Mouse (Mus musculus) MEL (cell line): ENCODE data around the gene Thsd4. TPM values are rescaled to one million over a fixed set of nuclear protein-coding genes. Genes with fewer than 3 reads are reported as not detected.

Source experiments
- DNase-seq: peaks from one replicate; pipeline ENCODE4 v3.0.0; 2011; ENCODE audit warnings: low read depth, low spot score
- H3K27ac ChIP-seq: 2 replicates; pipeline ENCODE4 v1.5.1; 2012; ENCODE audit warnings: low read depth, mild to moderate bottlenecking, control low read depth, low read length, moderate library complexity; ENCODE audit not compliant: control insufficient read depth
- H3K27me3 ChIP-seq, 2 experiments: fragments of 150-350 bp in 1 of 2; sonication (generic) in 1 of 2; 2 replicates each; pipeline ENCODE4 v1.6.1; 2012; ENCODE audit warnings: low read length in 2 of 2, mild to moderate bottlenecking in 2 of 2, improper control_type of control experiment in 1 of 2, moderate library complexity in 1 of 2; ENCODE audit not compliant: insufficient read depth in 2 of 2, control insufficient read depth in 1 of 2
- H3K36me3 ChIP-seq, 2 experiments: 2 replicates each; pipeline ENCODE4 v1.6.1; 2012 to 2014; ENCODE audit warnings: low read length in 2 of 2, improper control_type of control experiment in 1 of 2, inconsistent platforms in 1 of 2, mild to moderate bottlenecking in 1 of 2; ENCODE audit not compliant: insufficient read depth in 2 of 2, control insufficient read depth in 1 of 2
- H3K4me1 ChIP-seq, 2 experiments: fragments of 150-350 bp in 1 of 2; sonication (generic) in 1 of 2; 2 replicates each; pipeline ENCODE4 v1.6.1; 2012; ENCODE audit warnings: low read length in 2 of 2, improper control_type of control experiment in 1 of 2, mild to moderate bottlenecking in 1 of 2; ENCODE audit not compliant: insufficient read depth in 2 of 2, control insufficient read depth in 1 of 2
- H3K4me3 ChIP-seq, 2 experiments: fragments of 150-350 bp in 1 of 2; sonication (generic) in 1 of 2; 2 replicates each; pipeline ENCODE4 v1.5.1; 2012; ENCODE audit warnings: low read depth in 2 of 2, low read length in 2 of 2, mild to moderate bottlenecking in 2 of 2, moderate library complexity in 2 of 2, control low read depth in 1 of 2, improper control_type of control experiment in 1 of 2; ENCODE audit not compliant: control insufficient read depth in 1 of 2, insufficient read depth in 1 of 2
- H3K79me2 ChIP-seq: 2 replicates; pipeline ENCODE4 v1.6.1; 2012; ENCODE audit warnings: mild to moderate bottlenecking, low read length, moderate library complexity; ENCODE audit not compliant: control insufficient read depth, poor library complexity, insufficient read depth
- H3K9ac ChIP-seq: 2 replicates; pipeline ENCODE4 v1.6.1; 2012; ENCODE audit warnings: low read depth, mild to moderate bottlenecking, control low read depth, low read length, moderate library complexity; ENCODE audit not compliant: control insufficient read depth, poor library complexity, severe bottlenecking
- H3K9me3 ChIP-seq: fragments of 150-350 bp; sonication (generic); replicated peaks from 2 replicates; pipeline ENCODE4 v1.6.1; 2012; ENCODE audit warnings: mild to moderate bottlenecking, low read length, improper control_type of control experiment, moderate library complexity; ENCODE audit not compliant: insufficient read depth
- KAT2A ChIP-seq: conservative IDR thresholded peaks from 2 replicates; pipeline ENCODE4 v1.6.1; 2012; ENCODE audit warnings: low read depth, low read length, improper control_type of control experiment, inconsistent platforms
- MAFK ChIP-seq: IDR thresholded peaks from 2 replicates; pipeline ENCODE4 v1.6.1; 2011; ENCODE audit warnings: low read depth, mild to moderate bottlenecking, low read length, improper control_type of control experiment, borderline replicate concordance
- MAX ChIP-seq: IDR thresholded peaks from 2 replicates; pipeline ENCODE4 v1.6.1; 2011; ENCODE audit warnings: low read length, improper control_type of control experiment
- MAZ ChIP-seq: IDR thresholded peaks from 2 replicates; pipeline ENCODE4 v1.6.1; 2012; ENCODE audit warnings: low read depth, mild to moderate bottlenecking, inconsistent platforms, low read length, improper control_type of control experiment
- NELFE ChIP-seq: IDR thresholded peaks from 2 replicates; pipeline ENCODE4 v1.6.1; 2011; ENCODE audit warnings: low read depth, low read length, improper control_type of control experiment
- POLR2A ChIP-seq, 2 experiments: IDR thresholded peaks; 2 replicates each; pipeline ENCODE4 v1.6.1; 2011 to 2012; ENCODE audit warnings: low read length in 2 of 2, mild to moderate bottlenecking in 2 of 2, control low read depth in 1 of 2, improper control_type of control experiment in 1 of 2, low read depth in 1 of 2, moderate library complexity in 1 of 2; ENCODE audit not compliant: control insufficient read depth in 1 of 2, insufficient read depth in 1 of 2, poor library complexity in 1 of 2
- POLR2AphosphoS5 ChIP-seq: IDR thresholded peaks from 2 replicates; pipeline ENCODE4 v1.6.1; 2012; ENCODE audit warnings: low read depth, borderline replicate concordance, mild to moderate bottlenecking, inconsistent platforms, low read length, moderate library complexity, mixed read lengths
- SIN3A ChIP-seq: IDR thresholded peaks from 2 replicates; pipeline ENCODE4 v1.6.1; 2012; ENCODE audit warnings: low read length, improper control_type of control experiment, inconsistent platforms
- TBP ChIP-seq: IDR thresholded peaks from 2 replicates; pipeline ENCODE4 v1.8.0; 2011; ENCODE audit warnings: low read depth, low read length, improper control_type of control experiment
- USF2 ChIP-seq, 2 experiments: IDR thresholded peaks; 2 replicates each; pipeline ENCODE4 v1.6.1; 2011 to 2012; ENCODE audit warnings: improper control_type of control experiment in 2 of 2, low read length in 2 of 2, borderline replicate concordance in 1 of 2, inconsistent platforms in 1 of 2, low read depth in 1 of 2, mild to moderate bottlenecking in 1 of 2; ENCODE audit not compliant: insufficient read depth in 1 of 2
- ZKSCAN1 ChIP-seq: IDR thresholded peaks from 2 replicates; pipeline ENCODE4 v1.6.1; 2012; ENCODE audit warnings: low read depth, mild to moderate bottlenecking, inconsistent platforms, low read length, improper control_type of control experiment, moderate library complexity
- ZMIZ1 ChIP-seq: IDR thresholded peaks from 2 replicates; pipeline ENCODE4 v1.6.1; 2012; ENCODE audit warnings: low read depth, mild to moderate bottlenecking, inconsistent platforms, low read length, improper control_type of control experiment, moderate library complexity
- ZNF384 ChIP-seq: IDR thresholded peaks from 2 replicates; pipeline ENCODE4 v1.6.1; 2012; ENCODE audit warnings: low read depth, mild to moderate bottlenecking, inconsistent platforms, low read length, improper control_type of control experiment
- polyA plus RNA-seq, 2 experiments: library from polyadenylated mRNA; stranded (reverse) in 1 of 2; unstranded in 1 of 2; fragments of >175 nt in 1 of 2; fragments of >200 nt in 1 of 2; gene quantifications; 2 replicates each; pipeline versions ENCODE4 v1.2.1 to v1.2.4; 2012; ENCODE audit warnings: low replicate concordance in 2 of 2, low read depth in 1 of 2; ENCODE audit not compliant: insufficient read length in 2 of 2, insufficient read depth in 1 of 2, missing spikeins in 1 of 2
- total RNA-seq: library from RNA; depleted of rRNA; stranded (reverse); fragments of 300-350 nt; gene quantifications from 2 replicates; pipeline ENCODE4 v1.2.3, GENCODE M21; 2012; rRNA removed

Thsd4 gene
- total and polyA plus RNA-seq, 3 experiments = 0.08 TPM; not detected in 1

GRCm38 (mm10) chr9:59930248-59930647, 591.6 kb downstream of the Thsd4 start:
- Histone ChIP-seq H3K4me3 (no peak overlapping the region), H3K9me3 (no peaks in the 10 kb centered on the region), H3K4me1 (no peaks in the 10 kb centered on the region), H3K27ac (no peak overlapping the region), H3K79me2 (no peaks in the 10 kb centered on the region), H3K36me3 (no peaks in the 10 kb centered on the region), H3K27me3 (no peaks in the 10 kb centered on the region), H3K9ac (no peak overlapping the region)
- TF ChIP-seq POLR2A (IDR thresholded peaks at IDR 0.05; ENCODE audit: control insufficient read depth in 1 of 2, insufficient read depth in 1 of 2, low read depth in 1 of 2, low read length in 2 of 2, poor library complexity in 1 of 2) (no peak), MAFK (no peak), POLR2AphosphoS5 (no peak), KAT2A (no peak), SIN3A (no peak), USF2 (IDR thresholded peaks at IDR 0.05; ENCODE audit: borderline replicate concordance in 1 of 2, insufficient read depth in 1 of 2, low read depth in 1 of 2, low read length in 2 of 2) (no peak), ZKSCAN1 (no peak), ZNF384 (no peak), MAZ (no peak), NELFE (no peak), MAX (no peak), TBP (no peak), ZMIZ1 (no peak)
- DNase-seq = peak; percentile 30

Other genes with a start within 250 kb of the Thsd4 start
- gene Lrrc49, start 166.1 kb upstream of the Thsd4 start, total RNA-seq = 2.7 and 3.3 TPM in 2 replicates
- gene Lrrc49, start 166.1 kb upstream of the Thsd4 start, polyA plus RNA-seq = 1 to 10 TPM in 1 of 2 experiments, not detected in 1; 5.5 TPM
- gene Larp6, start 190.9 kb upstream of the Thsd4 start, total RNA-seq = not detected in 2 replicates
- gene Larp6, start 190.9 kb upstream of the Thsd4 start, polyA plus RNA-seq = not detected